Mouse (Mus musculus): ENCODE measurements around the gene Ifih1. TPM values are rescaled to one million over a fixed set of nuclear protein-coding genes. Genes with fewer than 3 reads are reported as not detected.

Gene Ifih1
- 0.87 and 1.7 TPM in 2 replicates for polyA plus RNA-seq (2014; fragmentation: Nextera tagmentation; extraction: Ambion mirVana)

DNA sequence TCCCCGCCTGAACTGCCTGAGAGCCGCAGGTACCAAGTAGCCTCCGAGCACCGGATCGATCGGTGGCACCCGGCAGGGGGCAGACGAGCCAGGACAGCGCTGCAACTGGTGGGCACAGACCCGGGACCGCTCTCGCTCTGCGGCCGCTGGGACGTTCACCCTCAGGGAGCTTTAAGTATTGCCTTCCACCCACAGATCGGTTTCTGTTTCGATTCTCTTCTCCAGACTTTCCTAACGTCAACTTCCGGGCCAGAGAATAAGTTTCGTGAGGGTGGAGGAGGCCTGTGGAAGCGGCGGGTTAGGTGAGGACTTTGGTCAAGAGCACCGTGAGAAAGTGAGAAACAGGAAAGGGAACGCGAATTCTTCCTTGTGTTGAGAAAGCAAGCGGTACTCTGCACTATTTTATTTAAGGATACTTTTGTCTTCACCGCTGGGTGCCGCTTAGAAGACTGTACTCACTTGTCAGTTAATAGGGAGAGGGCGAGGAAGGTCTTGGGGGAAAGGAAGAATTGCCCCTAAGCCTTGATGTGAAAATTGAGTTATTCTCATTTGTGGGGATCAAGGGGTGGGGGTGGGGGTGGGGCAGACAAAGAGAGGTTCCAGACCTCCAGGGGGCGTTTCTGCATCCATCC lies at the start of gene Ifih1:
Gene Ifih1, minus strand, starts transcription at position 242 of the 632 bp plus-strand sequence.
- Histone ChIP-seq H3K9ac (replicated peaks; ENCODE audit: low read length) (peak within 1 kb of the TSS; percentile 60), H3K4me2 (ENCODE audit: low read depth, low read length) (peak within 1 kb of the TSS; percentile 65), H3K4me1 (ENCODE audit: control insufficient read depth, insufficient read depth, low read length) (no peaks in the 10 kb centered on the region), H3K27ac (replicated peaks; ENCODE audit: low read depth, low read length) (no peak within 1 kb of the TSS), H3K27me3 (ENCODE audit: control insufficient read depth, insufficient read depth, low read length) (no peaks in the 10 kb centered on the region), H3K4me3 (ENCODE audit: low read depth, low read length) (peak within 1 kb of the TSS; percentile 40), H3K9me3 (replicated peaks; ENCODE audit: control insufficient read depth, low read length) (no peaks in the 10 kb centered on the region), H3K36me3 (replicated peaks; ENCODE audit: control insufficient read depth, insufficient read depth, low read depth, low read length) (no peaks in the 10 kb centered on the region)
- ATAC-seq (replicated peaks; ENCODE audit: insufficient number of reproducible peaks, low FRiP score, low TSS enrichment, low read depth) (peak; percentile 91), DNase-seq (ENCODE audit: low spot score) (peak; percentile 73)
- 1% methylated on average over 30 of the region's 30 CpGs for WGBS

DNA sequence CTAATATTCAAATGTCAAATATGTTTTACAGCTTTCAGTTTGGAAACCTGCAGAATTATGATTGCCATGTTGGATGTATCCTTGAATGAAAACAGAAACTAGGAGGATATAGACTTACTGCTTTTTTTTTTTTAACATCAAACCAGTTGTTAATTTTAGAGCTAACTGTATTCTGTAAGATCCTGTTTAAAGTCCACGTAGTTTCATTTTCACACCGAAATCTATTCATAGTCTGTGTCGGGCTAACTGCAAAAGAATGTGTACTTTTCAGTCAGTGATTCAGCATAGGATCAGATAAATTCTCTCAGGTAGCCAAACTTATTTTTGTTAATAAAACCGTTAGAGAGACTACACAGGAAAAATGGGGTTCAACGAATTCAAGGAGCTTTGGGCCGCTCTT lies 39.9 kb upstream of the Ifih1 start:
- no peaks in the 10 kb centered on the region for H3K4me1 ChIP-seq (ENCODE audit: control insufficient read depth, insufficient read depth, low read length)
- no peaks in the 10 kb centered on the region for H3K36me3 ChIP-seq (replicated peaks; ENCODE audit: control insufficient read depth, insufficient read depth, low read depth, low read length)
- no peak for ATAC-seq (replicated peaks; ENCODE audit: insufficient number of reproducible peaks, low FRiP score, low TSS enrichment, low read depth)
- WGBS: 93% methylated on average over 6 of the region's 6 CpGs
- H3K9me3 ChIP-seq (replicated peaks; ENCODE audit: control insufficient read depth, low read length): no peaks in the 10 kb centered on the region
- H3K27ac ChIP-seq (replicated peaks; ENCODE audit: low read depth, low read length): no peak overlapping the region
- H3K27me3 ChIP-seq (ENCODE audit: control insufficient read depth, insufficient read depth, low read length): no peaks in the 10 kb centered on the region
- H3K9ac ChIP-seq (replicated peaks; ENCODE audit: low read length): no peak overlapping the region
- no peak overlapping the region for H3K4me2 ChIP-seq (ENCODE audit: low read depth, low read length)
- DNase-seq (ENCODE audit: low spot score): no peak
- H3K4me3 ChIP-seq (ENCODE audit: low read depth, low read length): no peak overlapping the region

DNA sequence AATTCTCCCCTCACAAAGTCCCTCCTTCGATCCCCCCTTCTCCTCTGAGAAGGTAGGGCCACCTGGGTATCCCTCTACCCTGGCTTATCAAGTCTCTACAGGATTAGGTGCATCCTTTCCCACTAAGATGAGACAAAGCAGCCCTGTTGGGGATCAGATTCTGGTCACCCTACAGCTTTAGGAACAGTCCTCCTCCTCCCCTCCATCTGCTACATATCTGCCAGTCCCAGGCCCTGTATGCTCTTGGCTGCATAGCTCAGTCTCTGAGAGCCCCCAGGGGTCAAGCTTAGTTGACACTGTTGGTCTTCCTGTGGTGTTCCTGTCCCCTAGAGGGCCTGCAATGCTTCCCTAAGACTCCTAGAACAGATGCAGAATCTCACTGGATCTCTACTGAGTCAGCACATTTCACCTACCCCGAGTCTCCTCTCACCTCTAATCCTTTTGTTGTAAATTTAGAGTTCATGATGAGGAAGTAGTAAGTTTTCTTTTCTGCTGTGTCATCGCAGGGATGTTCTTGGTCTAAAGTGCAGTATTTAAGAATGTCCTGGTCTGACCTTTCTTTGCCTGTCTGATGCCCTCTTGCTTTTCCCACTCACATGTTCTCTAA lies 39.0 kb upstream of the Ifih1 start:
- H3K4me1 ChIP-seq (ENCODE audit: control insufficient read depth, insufficient read depth, low read length): no peaks in the 10 kb centered on the region
- no peak overlapping the region for H3K4me3 ChIP-seq (ENCODE audit: low read depth, low read length)
- DNase-seq (ENCODE audit: low spot score): no peak
- H3K36me3 ChIP-seq (replicated peaks; ENCODE audit: control insufficient read depth, insufficient read depth, low read depth, low read length): no peaks in the 10 kb centered on the region
- no peak for ATAC-seq (replicated peaks; ENCODE audit: insufficient number of reproducible peaks, low FRiP score, low TSS enrichment, low read depth)
- no peak overlapping the region for H3K27ac ChIP-seq (replicated peaks; ENCODE audit: low read depth, low read length)
- no peak overlapping the region for H3K9ac ChIP-seq (replicated peaks; ENCODE audit: low read length)
- no peak overlapping the region for H3K4me2 ChIP-seq (ENCODE audit: low read depth, low read length)
- 67% methylated on average over 3 of the region's 3 CpGs for WGBS
- H3K27me3 ChIP-seq (ENCODE audit: control insufficient read depth, insufficient read depth, low read length): no peaks in the 10 kb centered on the region
- H3K9me3 ChIP-seq (replicated peaks; ENCODE audit: control insufficient read depth, low read length): no peaks in the 10 kb centered on the region

DNA sequence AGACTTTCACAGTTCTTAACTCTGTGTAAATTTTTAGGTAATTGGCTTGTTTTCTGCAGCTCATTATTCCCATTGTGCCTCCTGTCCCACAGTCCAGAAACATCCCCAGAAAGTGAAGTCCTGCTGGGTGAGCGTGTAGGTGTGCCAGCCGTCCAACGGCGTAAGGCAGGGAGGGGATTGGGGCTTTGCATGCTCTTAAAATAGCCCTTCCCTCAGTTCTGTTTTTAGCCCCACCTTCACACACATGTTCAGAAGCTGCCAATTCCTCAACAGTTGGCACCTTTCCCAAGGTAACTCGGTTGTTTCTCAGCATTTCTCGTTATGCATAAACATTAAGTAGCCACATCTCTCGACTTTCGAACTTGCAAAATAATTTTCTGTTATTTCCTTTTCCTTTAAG lies 35.6 kb upstream of the Ifih1 start:
- Histone ChIP-seq H3K4me3 (ENCODE audit: low read depth, low read length) (no peak overlapping the region), H3K9me3 (replicated peaks; ENCODE audit: control insufficient read depth, low read length) (no peaks in the 10 kb centered on the region), H3K27me3 (ENCODE audit: control insufficient read depth, insufficient read depth, low read length) (no peaks in the 10 kb centered on the region), H3K27ac (replicated peaks; ENCODE audit: low read depth, low read length) (no peak overlapping the region), H3K4me1 (ENCODE audit: control insufficient read depth, insufficient read depth, low read length) (no peaks in the 10 kb centered on the region), H3K4me2 (ENCODE audit: low read depth, low read length) (no peak overlapping the region), H3K36me3 (replicated peaks; ENCODE audit: control insufficient read depth, insufficient read depth, low read depth, low read length) (no peaks in the 10 kb centered on the region), H3K9ac (replicated peaks; ENCODE audit: low read length) (no peak overlapping the region)
- DNase-seq (ENCODE audit: low spot score) (no peak), ATAC-seq (replicated peaks; ENCODE audit: insufficient number of reproducible peaks, low FRiP score, low TSS enrichment, low read depth) (no peak)
- WGBS: 83% methylated on average over 8 of the region's 8 CpGs

DNA sequence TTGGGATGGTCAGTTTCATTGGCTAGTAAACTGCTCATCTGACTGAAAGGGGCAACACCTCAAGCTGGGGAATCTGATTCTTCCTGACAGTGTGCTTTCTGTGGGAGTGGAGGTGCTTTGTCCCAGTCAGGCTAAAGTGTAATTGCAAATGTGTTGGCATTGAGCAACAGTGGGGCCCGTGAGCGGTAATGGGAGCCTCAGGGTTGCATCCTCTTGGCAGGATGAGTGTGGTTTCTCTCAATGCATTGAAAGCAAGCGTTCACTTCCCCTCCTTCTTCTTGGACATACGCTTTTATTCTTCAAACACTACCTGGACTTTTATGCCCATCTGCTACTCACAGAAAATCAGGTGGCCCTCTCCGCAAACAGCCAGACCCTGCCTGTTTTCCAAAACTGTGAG lies 26.7 kb upstream of the Ifih1 start:
- H3K27me3 ChIP-seq (ENCODE audit: control insufficient read depth, insufficient read depth, low read length): no peaks in the 10 kb centered on the region
- no peak for ATAC-seq (replicated peaks; ENCODE audit: insufficient number of reproducible peaks, low FRiP score, low TSS enrichment, low read depth)
- H3K4me1 ChIP-seq (ENCODE audit: control insufficient read depth, insufficient read depth, low read length): no peaks in the 10 kb centered on the region
- no peak for DNase-seq (ENCODE audit: low spot score)
- 86% methylated on average over 5 of the region's 5 CpGs for WGBS
- H3K36me3 ChIP-seq (replicated peaks; ENCODE audit: control insufficient read depth, insufficient read depth, low read depth, low read length): no peaks in the 10 kb centered on the region
- H3K9me3 ChIP-seq (replicated peaks; ENCODE audit: control insufficient read depth, low read length): no peaks in the 10 kb centered on the region
- H3K4me3 ChIP-seq (ENCODE audit: low read depth, low read length): no peak overlapping the region
- H3K9ac ChIP-seq (replicated peaks; ENCODE audit: low read length): no peak overlapping the region
- H3K4me2 ChIP-seq (ENCODE audit: low read depth, low read length): no peak overlapping the region
- H3K27ac ChIP-seq (replicated peaks; ENCODE audit: low read depth, low read length): no peak overlapping the region

DNA sequence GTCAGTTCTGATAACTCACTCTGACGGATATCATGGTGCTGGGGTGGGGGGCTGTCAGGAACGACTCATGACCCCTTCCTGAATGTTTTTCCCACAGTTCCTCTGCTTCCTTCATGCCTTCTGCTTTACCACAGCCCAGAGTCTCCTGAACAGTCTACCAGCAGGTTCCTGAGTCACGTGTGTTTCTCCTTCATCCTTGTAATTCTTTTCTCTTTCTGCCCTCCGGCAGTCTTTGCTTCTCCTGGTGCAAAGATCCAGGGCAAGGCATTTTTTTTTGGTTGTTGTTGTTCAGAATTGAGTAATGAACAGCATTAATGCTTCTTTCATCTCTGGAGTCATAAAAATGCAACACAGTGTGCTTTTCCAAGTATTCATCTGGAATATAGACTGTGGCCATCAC lies 24.7 kb upstream of the Ifih1 start:
- DNase-seq (ENCODE audit: low spot score): no peak
- ATAC-seq (replicated peaks; ENCODE audit: insufficient number of reproducible peaks, low FRiP score, low TSS enrichment, low read depth): no peak
- Histone ChIP-seq H3K4me2 (ENCODE audit: low read depth, low read length) (no peak overlapping the region), H3K9ac (replicated peaks; ENCODE audit: low read length) (no peak overlapping the region), H3K27me3 (ENCODE audit: control insufficient read depth, insufficient read depth, low read length) (no peaks in the 10 kb centered on the region), H3K4me3 (ENCODE audit: low read depth, low read length) (no peak overlapping the region), H3K9me3 (replicated peaks; ENCODE audit: control insufficient read depth, low read length) (no peaks in the 10 kb centered on the region), H3K36me3 (replicated peaks; ENCODE audit: control insufficient read depth, insufficient read depth, low read depth, low read length) (no peaks in the 10 kb centered on the region), H3K4me1 (ENCODE audit: control insufficient read depth, insufficient read depth, low read length) (no peaks in the 10 kb centered on the region), H3K27ac (replicated peaks; ENCODE audit: low read depth, low read length) (no peak overlapping the region)
- 81% methylated on average over 4 of the region's 4 CpGs for WGBS

DNA sequence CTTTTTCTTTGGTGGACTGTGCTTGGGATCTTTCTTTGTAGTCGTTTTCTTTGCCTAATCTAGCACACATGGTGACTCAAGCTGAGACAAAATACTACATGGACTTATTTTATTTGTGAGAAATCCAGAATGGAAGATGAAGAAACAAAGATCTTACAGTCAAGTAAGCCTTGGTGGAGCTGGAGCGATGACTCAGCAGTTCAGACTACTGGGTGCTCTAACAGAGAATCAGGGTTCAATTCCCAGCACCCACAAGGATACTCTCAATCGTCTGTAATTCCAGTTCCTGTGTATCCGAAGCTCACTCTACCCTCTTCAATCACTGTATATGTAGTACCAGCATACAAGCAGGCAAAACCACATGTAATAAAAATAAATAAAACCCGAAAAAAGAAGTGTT lies 24.2 kb upstream of the Ifih1 start:
- Histone ChIP-seq H3K36me3 (replicated peaks; ENCODE audit: control insufficient read depth, insufficient read depth, low read depth, low read length) (no peaks in the 10 kb centered on the region), H3K27ac (replicated peaks; ENCODE audit: low read depth, low read length) (no peak overlapping the region), H3K27me3 (ENCODE audit: control insufficient read depth, insufficient read depth, low read length) (no peaks in the 10 kb centered on the region), H3K4me3 (ENCODE audit: low read depth, low read length) (no peak overlapping the region), H3K4me1 (ENCODE audit: control insufficient read depth, insufficient read depth, low read length) (no peaks in the 10 kb centered on the region), H3K9ac (replicated peaks; ENCODE audit: low read length) (no peak overlapping the region), H3K9me3 (replicated peaks; ENCODE audit: control insufficient read depth, low read length) (no peaks in the 10 kb centered on the region), H3K4me2 (ENCODE audit: low read depth, low read length) (no peak overlapping the region)
- WGBS: 84% methylated on average over 5 of the region's 5 CpGs
- ATAC-seq (replicated peaks; ENCODE audit: insufficient number of reproducible peaks, low FRiP score, low TSS enrichment, low read depth) (no peak), DNase-seq (ENCODE audit: low spot score) (no peak)

DNA sequence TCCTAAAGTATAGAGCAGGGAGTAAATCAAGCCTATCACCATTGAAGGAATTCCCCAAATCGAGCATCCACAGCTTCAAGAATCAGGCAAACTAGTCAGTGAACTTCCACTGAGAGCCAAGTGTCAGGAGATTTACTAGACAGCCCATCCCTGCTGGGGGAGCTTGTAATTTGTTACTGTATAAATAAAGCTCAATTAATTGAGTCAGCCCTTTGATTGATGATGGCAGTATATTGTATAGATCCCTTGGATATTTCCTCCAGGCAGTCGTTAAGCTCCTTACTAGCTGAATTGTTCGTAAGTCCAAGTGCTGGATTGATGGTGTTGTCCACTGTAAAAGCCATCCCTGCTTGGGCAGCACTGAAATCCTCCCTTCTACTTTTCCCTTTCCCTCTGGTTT lies 23.8 kb upstream of the Ifih1 start:
- no peaks in the 10 kb centered on the region for H3K9me3 ChIP-seq (replicated peaks; ENCODE audit: control insufficient read depth, low read length)
- DNase-seq (ENCODE audit: low spot score) (no peak), ATAC-seq (replicated peaks; ENCODE audit: insufficient number of reproducible peaks, low FRiP score, low TSS enrichment, low read depth) (no peak)
- H3K36me3 ChIP-seq (replicated peaks; ENCODE audit: control insufficient read depth, insufficient read depth, low read depth, low read length): no peaks in the 10 kb centered on the region
- no peak overlapping the region for H3K9ac ChIP-seq (replicated peaks; ENCODE audit: low read length)
- 83% methylated on average over 3 of the region's 3 CpGs for WGBS
- no peak overlapping the region for H3K4me3 ChIP-seq (ENCODE audit: low read depth, low read length)
- H3K27ac ChIP-seq (replicated peaks; ENCODE audit: low read depth, low read length): no peak overlapping the region
- no peak overlapping the region for H3K4me2 ChIP-seq (ENCODE audit: low read depth, low read length)
- H3K27me3 ChIP-seq (ENCODE audit: control insufficient read depth, insufficient read depth, low read length): no peaks in the 10 kb centered on the region
- H3K4me1 ChIP-seq (ENCODE audit: control insufficient read depth, insufficient read depth, low read length): no peaks in the 10 kb centered on the region
